ENCODE assay signal across 12 mouse cellular contexts in the genomic region with DNA sequence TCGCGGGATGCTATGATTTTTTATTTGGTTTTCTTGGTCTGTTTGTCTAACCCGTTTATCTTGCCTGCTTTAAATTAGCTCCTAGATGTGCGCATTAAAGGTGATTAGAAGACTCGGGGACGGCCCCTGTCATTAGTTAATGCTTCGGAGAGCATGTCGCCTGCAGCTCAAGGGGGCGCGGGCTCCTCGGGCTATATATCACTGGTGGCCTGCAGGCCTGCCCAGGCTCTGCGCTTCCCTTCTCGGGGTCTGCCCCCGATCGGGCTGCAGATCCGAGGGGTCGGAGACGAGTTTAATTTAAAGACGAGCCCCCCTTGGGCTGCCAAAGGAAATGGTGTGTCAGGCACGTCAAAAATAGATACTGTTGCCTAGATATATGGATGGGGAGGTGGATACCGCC.
DNase-seq lines count a peak whose midpoint lies in the region; ATAC-seq lines count a peak whose summit lies in the region.
"Had no signal": no experiment of that assay in that cellular context is flagged by ENCODE, and none has a peak within 500 bp of the region (broad histone marks: within the 10 kb centered on the region; RNA-seq: fewer than 3 reads in every experiment).

No protein-coding gene starts in this region.

- peak overlapping the region; percentile 36 for H3K4me3 ChIP-seq in heart, embryonic 16.5 days (ENCODE audit: low read length)
- H3K4me3 ChIP-seq in hindbrain, embryonic 13.5 days: peak overlapping the region; percentile 23
- H3K4me3 ChIP-seq in midbrain, embryonic 16.5 days (ENCODE audit: low read depth, low read length): peak overlapping the region; percentile 14; the same call in 1 of the 2 replicates

- no peak overlapping the region for H3K27ac ChIP-seq in heart, embryonic 16.5 days (ENCODE audit: low read length)
- no peak overlapping the region for H3K27ac ChIP-seq in hindbrain, embryonic 13.5 days
- no peak overlapping the region for H3K27ac ChIP-seq in midbrain, embryonic 16.5 days (ENCODE audit: low read length)

- H3K36me3 ChIP-seq in heart, embryonic 16.5 days (ENCODE audit: control insufficient read depth, insufficient read depth): no peaks in the 10 kb centered on the region
- H3K36me3 ChIP-seq in hindbrain, embryonic 13.5 days: no peaks in the 10 kb centered on the region
- no peaks in the 10 kb centered on the region for H3K36me3 ChIP-seq in midbrain, embryonic 16.5 days (ENCODE audit: control insufficient read depth, insufficient read depth, low read length)

- WGBS in heart, embryonic 16.5 days: 1% methylated on average over 21 of the region's 21 CpGs
- under 1% methylated on average over 21 of the region's 21 CpGs for WGBS in hindbrain, embryonic 13.5 days
- 1% methylated on average over 21 of the region's 21 CpGs for WGBS in midbrain, embryonic 16.5 days

- H3K9me3 ChIP-seq in heart, embryonic 16.5 days (replicated peaks; ENCODE audit: control insufficient read depth, low read length): no peaks in the 10 kb centered on the region
- no peaks in the 10 kb centered on the region for H3K9me3 ChIP-seq in hindbrain, embryonic 13.5 days
- no peaks in the 10 kb centered on the region for H3K9me3 ChIP-seq in midbrain, embryonic 16.5 days (replicated peaks; ENCODE audit: control insufficient read depth, low read length, poor library complexity, severe bottlenecking)

- DNase-seq in heart, postnatal 10 days: no peak
- DNase-seq in embryo, embryonic 11.5 days (ENCODE audit: low read depth, low spot score): peak; percentile 37
- no peak for DNase-seq in cerebellum, postnatal 10 days
- DNase-seq in cerebellum, postnatal 14 days: no peak
- DNase-seq in frontal cortex, postnatal 10 days (ENCODE audit: low spot score in 2 of 2): no peak
- DNase-seq: adrenal gland, postnatal 25 days; kidney, adult 9 months; right cerebral cortex, postnatal 14 days had no signal

- no peaks in the 10 kb centered on the region for H3K4me1 ChIP-seq in heart, embryonic 16.5 days (ENCODE audit: control insufficient read depth, insufficient read depth, low read length)
- H3K4me1 ChIP-seq in hindbrain, embryonic 13.5 days (replicated peaks): peaks cover 13% of the 10 kb centered on the region
- peaks cover 5% of the 10 kb centered on the region for H3K4me1 ChIP-seq in midbrain, embryonic 16.5 days (ENCODE audit: control insufficient read depth, insufficient read depth, low read length)

- H3K9ac ChIP-seq in heart, embryonic 16.5 days (ENCODE audit: low read length): no peak overlapping the region
- H3K9ac ChIP-seq in hindbrain, embryonic 13.5 days: 0 out of 2 replicates have a peak overlapping the region, but pooled peaks have one; percentile 8
- no peak overlapping the region for H3K9ac ChIP-seq in midbrain, embryonic 16.5 days (ENCODE audit: low read depth, low read length)

- H3K27me3 ChIP-seq in heart, embryonic 16.5 days (ENCODE audit: control insufficient read depth, insufficient read depth, low read length): peaks cover 23% of the 10 kb centered on the region
- H3K27me3 ChIP-seq in hindbrain, embryonic 13.5 days: peaks cover 60% of the 10 kb centered on the region
- peaks cover 33% of the 10 kb centered on the region for H3K27me3 ChIP-seq in midbrain, embryonic 16.5 days (ENCODE audit: control insufficient read depth, insufficient read depth, low read depth, low read length)
- H3K27me3 ChIP-seq: CH12.LX had no signal

- peak overlapping the region; percentile 58 for H3K4me2 ChIP-seq in heart, embryonic 16.5 days (ENCODE audit: low read depth, low read length)
- H3K4me2 ChIP-seq in hindbrain, embryonic 13.5 days: peak overlapping the region; percentile 45
- H3K4me2 ChIP-seq in midbrain, embryonic 16.5 days (ENCODE audit: low read length): peak overlapping the region; percentile 45

- intact Hi-C loops in heart, postnatal 10 days (cut with DNase I): no loop called here

- ATAC-seq in heart, embryonic 16.5 days (replicated peaks; ENCODE audit: extremely low read depth, insufficient read depth, low FRiP score): no peak
- no peak for ATAC-seq in hindbrain, embryonic 13.5 days (ENCODE audit: low FRiP score)
- ATAC-seq in midbrain, embryonic 16.5 days: no peak
